ENCODE assay signal across 25 mouse cellular contexts in genomic region chr1:52751634-52752033, GRCm38 (mm10). TPM values are rescaled to one million over a fixed set of nuclear protein-coding genes. Genes with fewer than 3 reads are reported as not detected.
DNase-seq lines count a peak whose midpoint lies in the region; ATAC-seq and TF ChIP-seq lines count a peak whose summit lies in the region.
"Had no signal": no experiment of that assay in that cellular context is flagged by ENCODE, and none has a peak within 500 bp of the region (broad histone marks: within the 10 kb centered on the region; RNA-seq: fewer than 3 reads in every experiment).

No protein-coding gene starts in this region.

- no peak for TF ChIP-seq POLR2A in CH12.LX (IDR thresholded peaks at IDR 0.05; ENCODE audit: low read depth, low read length)

- no peak for ATAC-seq in megakaryocyte, adult 5-6 weeks (ENCODE audit: poor library complexity, severe bottlenecking)
- ATAC-seq: activated CD4-positive, CD25-positive, alpha-beta regulatory T cell, adult 4 months; forebrain, embryonic 14.5 days; forebrain, embryonic 16.5 days had no signal

- no peaks in the 10 kb centered on the region for H3K27me3 ChIP-seq in megakaryocyte, embryonic 14.5 days (replicated peaks)
- no peaks in the 10 kb centered on the region for H3K27me3 ChIP-seq in CH12.LX (replicated peaks)
- H3K27me3 ChIP-seq: embryonic facial prominence, embryonic 13.5 days; embryonic facial prominence, embryonic 15.5 days; forebrain, embryonic 12.5 days had no signal

- no peak for TF ChIP-seq RAD21 in CH12.LX (IDR thresholded peaks at IDR 0.05; ENCODE audit: low read depth, low read length)

- no peaks in the 10 kb centered on the region for H3K36me3 ChIP-seq in megakaryocyte, embryonic 14.5 days (replicated peaks; ENCODE audit: low read length)
- no peaks in the 10 kb centered on the region for H3K36me3 ChIP-seq in CH12.LX (replicated peaks in 1 of 2; ENCODE audit: control insufficient read depth in 1 of 2, insufficient read depth in 1 of 2, low read length in 1 of 2)
- H3K36me3 ChIP-seq: embryonic facial prominence, embryonic 13.5 days; embryonic facial prominence, embryonic 15.5 days; forebrain, embryonic 10.5 days; forebrain, embryonic 12.5 days had no signal

- no peak overlapping the region for H3K27ac ChIP-seq in CH12.LX (ENCODE audit: insufficient read depth, low read depth)
- H3K27ac ChIP-seq: embryonic facial prominence, embryonic 13.5 days; embryonic facial prominence, embryonic 15.5 days; forebrain, embryonic 10.5 days; forebrain, embryonic 12.5 days had no signal

- TF ChIP-seq CTCF in CH12.LX (conservative IDR thresholded peaks at IDR 0.05 in 1 of 2, IDR thresholded peaks at IDR 0.05 in 1 of 2; ENCODE audit: low read depth in 2 of 2, low read length in 2 of 2): no peak

- H3K4me3 ChIP-seq in megakaryocyte, embryonic 14.5 days (replicated peaks): peak overlapping the region; percentile 2
- no peak overlapping the region for H3K4me3 ChIP-seq in CH12.LX (replicated peaks in 1 of 3; ENCODE audit: low read depth in 2 of 3, low read length in 2 of 3, poor library complexity in 1 of 3)
- H3K4me3 ChIP-seq: embryonic facial prominence, embryonic 13.5 days; embryonic facial prominence, embryonic 15.5 days; erythroblast, embryonic 14.5 days; forebrain, embryonic 10.5 days; forebrain, embryonic 12.5 days had no signal

- no peak overlapping the region for H3K4me2 ChIP-seq in CH12.LX (ENCODE audit: insufficient read depth, low read depth, poor library complexity, severe bottlenecking)
- H3K4me2 ChIP-seq: embryonic facial prominence, embryonic 13.5 days; embryonic facial prominence, embryonic 15.5 days; forebrain, embryonic 12.5 days had no signal

- peak; percentile 11 for DNase-seq in thymus, postnatal 25 days
- DNase-seq in thymus, postnatal 4 days: no peak
- DNase-seq in CH12.LX (ENCODE audit: extremely low read depth): no peak
- DNase-seq in induced T-regulatory cell, adult 2 months (ENCODE audit: low read depth): peak; percentile 29
- DNase-seq in urinary bladder, postnatal 25 days (ENCODE audit: low spot score): no peak
- DNase-seq in gastrocnemius, adult 18-20 months (ENCODE audit: low spot score): no peak
- DNase-seq: adrenal gland, adult 8-10 months; adrenal gland, postnatal 14 days; adrenal gland, postnatal 36 days; cerebellum, adult 11-12 months; cerebellum, adult 2 months; cerebellum, adult 9-10 months; cerebellum, postnatal 10 days; cerebellum, postnatal 25 days; embryo, embryonic 11 days had no signal

- in situ Hi-C loops in CH12.LX (cut with MboI; ENCODE audit: low pct_ligation_motif_present, low pct_unique_long_range_greater_than_20kb, low sequenced_read_pairs): no loop called here

- no peak for TF ChIP-seq EP300 in CH12.LX (IDR thresholded peaks at IDR 0.05; ENCODE audit: low read length)

- dilution Hi-C loops in CH12.LX (cut with MboI; ENCODE audit: extremely low pct_ligation_motif_present, extremely low pct_unique_long_range_greater_than_20kb, low sequenced_read_pairs): no loop called here

- H3K4me1 ChIP-seq in megakaryocyte, embryonic 14.5 days: peaks cover 69% of the 10 kb centered on the region
- H3K4me1 ChIP-seq in CH12.LX (ENCODE audit: control insufficient read depth in 1 of 2, insufficient read depth in 2 of 2): peaks cover 0 to 5% of the 10 kb centered on the region in 2 experiments; a peak in 1 of 4 replicates
- H3K4me1 ChIP-seq: embryonic facial prominence, embryonic 13.5 days; embryonic facial prominence, embryonic 15.5 days; forebrain, embryonic 10.5 days; forebrain, embryonic 12.5 days had no signal

- H3K79me2 ChIP-seq in CH12.LX (replicated peaks; ENCODE audit: control insufficient read depth, extremely low read depth, insufficient read depth, poor library complexity, severe bottlenecking): no peaks in the 10 kb centered on the region

- no peaks in the 10 kb centered on the region for H3K9me3 ChIP-seq in megakaryocyte, embryonic 14.5 days
- no peaks in the 10 kb centered on the region for H3K9me3 ChIP-seq in CH12.LX (replicated peaks; ENCODE audit: low read length)
- H3K9me3 ChIP-seq: embryonic facial prominence, embryonic 13.5 days; embryonic facial prominence, embryonic 15.5 days; forebrain, embryonic 10.5 days; forebrain, embryonic 12.5 days had no signal

- H3K9ac ChIP-seq in CH12.LX (ENCODE audit: insufficient read depth, low read depth): no peak overlapping the region
- H3K9ac ChIP-seq: embryonic facial prominence, embryonic 13.5 days; embryonic facial prominence, embryonic 15.5 days; forebrain, embryonic 12.5 days had no signal

TF ChIP-seq in CH12.LX, 34 proteins besides CTCF, POLR2A, EP300 and RAD21:
- TF ChIP-seq ZNF384 (IDR thresholded peaks at IDR 0.05; ENCODE audit: low read depth, low read length) (peak; percentile 55; the same call in 1 of the 2 replicates), JUND (conservative IDR thresholded peaks at IDR 0.05; ENCODE audit: low read depth, low read length) (no peak)

RNA-seq across cellular contexts. Expression of gene Mfsd6, which starts 24.4 kb away (rescaled TPM):
- polyA plus RNA-seq in megakaryocyte, embryonic 14.5 days (2012; ENCODE audit: insufficient read depth, low replicate concordance): 4.1 and 4.4 TPM in 2 replicates
- 30.6 and 33.0 TPM in 2 replicates for total RNA-seq in megakaryocyte, adult 5-6 weeks (2015)
- 26.8 and 31.8 TPM in 2 replicates for total RNA-seq in megakaryocyte, adult 5-6 weeks (2017)
- total RNA-seq in CH12.LX (2012; rRNA removed): 0.47 and 0.50 TPM in 2 replicates
- total RNA-seq in CH12.LX (2014; rRNA removed): 0.36 and 0.38 TPM in 2 replicates
- polyA plus RNA-seq in CH12.LX (2012; ENCODE audit: insufficient read length, low read depth): 0.63 and 0.89 TPM in 2 replicates
- 1 to 10 TPM; 5.1 to 5.3 TPM for total RNA-seq in gastrocnemius, adult 18-20 months (2021)
- polyA plus RNA-seq: erythroblast, embryonic 14.5 days had no signal

Comparison
In these comparisons a context has a peak if more than half of its experiments do, and no peak if none do; other contexts are left out.
1. DNase-seq: peak in thymus, postnatal 25 days (single experiment) and induced T-regulatory cell, adult 2 months (single experiment); none in thymus, postnatal 4 days (single experiment), CH12.LX (single experiment), urinary bladder, postnatal 25 days (single experiment) and gastrocnemius, adult 18-20 months (single experiment).
2. RNA of gene Mfsd6, which starts 24.4 kb away (total RNA-seq): 26.8 to 33.0 TPM in megakaryocyte, adult 5-6 weeks; 5.1 to 5.3 TPM in gastrocnemius, adult 18-20 months and 0.36 to 0.50 TPM in CH12.LX; every median in the first group is over 4 times any median in the second.